Mouse (Mus musculus): Measurements from ENCODE around the gene Larp4b.

GRCm38 (mm10) chr13:9184716-9185115 is 91.0 kb downstream of the Larp4b start:
- TF ChIP-seq POLR2A (IDR thresholded peaks at IDR 0.05; ENCODE audit: control insufficient read depth, extremely low read depth, insufficient read depth, low read length, poor library complexity) = no peak
- no peak for TF ChIP-seq CTCF (IDR thresholded peaks at IDR 0.05; ENCODE audit: borderline replicate concordance, control insufficient read depth, extremely low read depth, insufficient read depth, low read length, poor library complexity)

Measured in thymus, adult 2 months (tissue).